Mouse (Mus musculus): ENCODE measurements at regions not wholly inside any gene's neighbourhood (a gene's known extent, or its start where the extent isn't known, plus 50 kb on each side); places are given as distances from the start of the nearest gene placed in this dataset.
A peak's percentile ranks its signal among the peaks of the same experiment; 100 is the strongest.

DNA sequence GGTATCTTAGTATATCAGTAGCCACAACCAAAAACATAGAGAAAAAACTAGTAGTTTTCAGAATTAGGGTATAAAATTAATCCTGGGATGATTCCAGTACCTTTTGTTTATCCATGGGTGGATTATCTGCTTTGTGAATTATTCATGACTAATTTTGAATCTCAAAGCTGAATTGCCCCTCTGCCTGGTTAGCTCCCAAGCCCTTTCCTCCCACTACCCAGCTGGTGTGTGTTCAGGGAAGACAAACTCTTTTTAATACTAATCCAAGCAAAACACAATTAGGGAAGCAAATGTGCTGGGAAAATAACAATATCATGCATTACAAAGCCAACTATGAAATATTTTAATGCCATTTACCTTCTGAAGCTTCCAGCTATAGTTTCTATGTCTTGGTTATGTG lies 347.4 kb downstream of the Gm43517 start:
- no peak for ATAC-seq (replicated peaks; ENCODE audit: low FRiP score, low TSS enrichment, poor library complexity, severe bottlenecking)

DNA sequence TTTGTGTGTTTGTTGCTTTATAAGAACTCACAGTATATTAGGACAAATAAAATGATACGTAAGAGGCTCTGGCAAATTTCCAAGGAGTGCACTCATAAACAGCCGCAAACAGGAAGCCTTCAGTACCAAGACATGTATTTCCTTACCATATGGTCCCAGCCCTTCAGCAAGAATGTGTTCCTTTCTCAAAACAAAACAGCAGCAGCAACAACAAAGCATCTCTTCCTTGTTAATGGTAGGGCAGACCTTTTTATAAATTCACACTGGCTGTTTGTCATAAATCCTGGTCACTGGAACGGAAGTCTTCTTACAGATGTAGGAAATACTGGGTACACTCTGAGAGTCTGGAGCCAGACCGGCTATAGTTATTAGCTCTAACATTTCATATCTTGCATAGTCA lies 352.1 kb downstream of the Gm43517 start:
- no peak for ATAC-seq (replicated peaks; ENCODE audit: low FRiP score, low TSS enrichment, poor library complexity, severe bottlenecking)

DNA sequence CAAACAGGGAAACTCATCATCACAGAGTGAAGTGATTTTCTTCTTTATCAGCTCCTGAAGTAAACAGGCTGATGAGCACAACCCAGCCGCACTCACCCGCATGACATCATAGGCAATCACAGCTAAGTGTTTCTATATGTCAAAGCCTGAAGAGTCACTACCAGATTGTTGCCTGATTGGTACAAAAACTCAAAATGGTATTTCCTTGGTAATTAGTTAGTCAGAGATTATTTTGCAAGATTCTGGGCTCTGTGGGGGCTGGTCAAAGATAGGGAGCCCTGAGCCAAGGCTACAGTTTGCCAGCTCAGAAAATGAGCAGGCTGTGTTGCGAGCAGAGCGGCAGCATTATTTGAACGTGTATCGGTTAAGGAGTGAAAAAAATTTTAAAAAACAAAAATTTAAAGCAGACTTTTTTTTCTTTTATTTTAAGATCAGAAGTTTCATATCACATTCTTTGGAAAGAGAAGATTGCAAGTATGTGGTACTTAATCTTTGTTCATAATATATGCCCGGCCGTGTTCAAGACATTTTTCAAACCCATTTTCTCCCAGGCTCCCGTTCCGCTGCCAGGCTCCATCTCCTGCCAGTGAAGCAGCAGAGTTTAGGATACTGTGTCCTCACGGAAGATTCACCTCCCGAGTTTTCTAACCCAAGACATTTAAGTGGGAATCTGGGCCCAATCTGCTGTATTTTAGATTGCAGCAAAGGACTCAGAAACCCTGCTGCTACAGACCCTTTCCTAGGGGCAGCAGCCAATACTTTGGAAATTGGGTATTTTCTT lies 355.2 kb downstream of the Gm43517 start:
- no peak for ATAC-seq (replicated peaks; ENCODE audit: low FRiP score, low TSS enrichment, poor library complexity, severe bottlenecking)

DNA sequence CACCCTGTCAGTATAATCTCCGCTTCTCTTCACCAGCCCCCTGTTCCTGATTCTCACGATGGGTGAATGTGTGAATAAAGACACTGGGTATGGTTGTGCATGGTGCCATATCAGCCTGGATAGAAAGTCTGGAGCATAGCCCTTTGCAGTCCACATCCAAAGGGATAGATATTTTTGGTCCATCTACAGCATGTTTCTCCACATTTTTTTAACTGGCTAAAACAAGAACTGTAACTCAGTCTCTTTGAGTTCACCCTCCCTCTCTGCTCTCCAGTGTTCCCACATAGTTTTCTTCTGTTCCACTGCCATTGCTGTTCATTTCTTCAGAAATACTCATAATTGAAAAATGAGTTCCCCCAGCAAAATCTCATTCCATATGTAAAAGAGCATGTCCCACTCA lies 358.4 kb downstream of the Gm43517 start:
- ATAC-seq (replicated peaks; ENCODE audit: low FRiP score, low TSS enrichment, poor library complexity, severe bottlenecking): no peak

DNA sequence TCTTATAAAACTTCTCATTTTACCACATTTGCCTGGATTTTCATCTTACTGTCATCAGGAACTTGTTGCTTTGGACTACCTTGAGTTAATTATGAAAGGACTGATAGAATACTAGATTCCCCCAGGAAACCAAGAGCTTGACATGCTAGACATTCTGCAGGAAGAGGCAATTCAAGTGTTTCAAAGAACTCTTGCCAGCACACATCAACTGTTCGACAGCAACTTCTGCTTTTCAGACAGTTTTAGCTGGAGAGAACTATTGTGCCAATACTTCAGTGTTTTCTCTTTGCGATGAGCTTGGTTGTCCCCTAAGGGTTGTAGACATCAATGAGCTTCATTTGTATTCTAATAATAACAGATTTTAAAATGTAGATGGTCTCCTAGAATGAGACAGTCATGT lies 362.1 kb downstream of the Gm43517 start:
- no peak for ATAC-seq (replicated peaks; ENCODE audit: low FRiP score, low TSS enrichment, poor library complexity, severe bottlenecking)

DNA sequence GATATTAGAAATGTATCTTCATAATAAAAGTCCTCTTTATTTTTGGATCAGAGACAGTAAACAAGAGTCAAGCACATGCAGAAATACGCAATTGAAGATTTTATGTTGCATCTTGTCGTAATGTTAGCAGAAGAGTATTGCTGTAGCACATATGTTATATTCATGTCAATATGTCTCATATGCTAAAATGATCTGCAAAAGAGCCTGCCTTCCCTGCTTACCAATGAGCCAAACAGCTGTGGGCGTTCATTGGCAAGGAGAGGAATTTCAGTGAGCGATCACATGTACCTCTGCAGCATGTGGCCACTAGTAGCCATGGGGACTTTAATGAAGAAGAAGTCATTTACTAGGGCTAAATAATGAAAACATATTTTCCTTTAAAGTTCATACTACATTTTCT lies 373.4 kb downstream of the Gm43517 start:
- no peak for ATAC-seq (replicated peaks; ENCODE audit: low FRiP score, low TSS enrichment, poor library complexity, severe bottlenecking)

DNA sequence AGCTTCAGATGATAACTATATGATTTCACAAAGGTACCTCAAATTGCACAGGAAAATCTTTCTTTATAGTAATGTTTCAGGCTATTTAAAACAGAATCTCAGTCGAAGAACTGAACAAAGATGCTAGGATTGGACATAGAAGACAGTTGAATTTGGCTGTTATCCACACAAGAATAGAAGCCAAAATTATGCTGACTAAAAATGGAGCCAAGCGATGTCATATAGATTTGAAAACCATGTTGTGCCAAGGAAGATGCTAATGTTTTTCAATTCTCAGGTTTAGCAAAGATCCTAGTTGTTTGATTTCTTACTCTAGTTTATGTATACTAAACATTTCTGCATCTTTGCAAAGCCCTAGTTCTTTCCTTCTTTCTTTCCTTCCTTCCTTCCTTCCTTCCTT lies 379.6 kb downstream of the Gm43517 start:
- no peak for ATAC-seq (replicated peaks; ENCODE audit: low FRiP score, low TSS enrichment, poor library complexity, severe bottlenecking)

DNA sequence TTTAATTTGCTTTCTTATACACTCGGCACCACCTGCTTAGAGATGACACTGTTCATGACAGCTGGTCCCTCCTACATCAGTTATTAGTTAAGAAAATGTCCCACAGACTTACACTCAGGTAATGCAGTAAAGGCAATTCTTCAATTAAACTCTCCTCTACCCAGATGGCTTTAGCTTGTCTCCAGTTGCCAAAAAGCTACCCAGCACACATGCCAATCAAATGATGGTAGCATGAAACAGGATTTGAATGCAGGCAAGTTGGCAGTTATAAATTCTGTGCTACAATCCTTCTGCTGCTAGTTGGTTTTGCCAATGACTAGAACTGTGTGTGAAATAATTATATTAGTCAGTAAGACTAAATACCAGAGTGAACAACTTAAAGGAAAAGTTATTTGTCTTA lies 423.4 kb downstream of the Gm43517 start:
- no peak for ATAC-seq (replicated peaks; ENCODE audit: low FRiP score, low TSS enrichment, poor library complexity, severe bottlenecking)

DNA sequence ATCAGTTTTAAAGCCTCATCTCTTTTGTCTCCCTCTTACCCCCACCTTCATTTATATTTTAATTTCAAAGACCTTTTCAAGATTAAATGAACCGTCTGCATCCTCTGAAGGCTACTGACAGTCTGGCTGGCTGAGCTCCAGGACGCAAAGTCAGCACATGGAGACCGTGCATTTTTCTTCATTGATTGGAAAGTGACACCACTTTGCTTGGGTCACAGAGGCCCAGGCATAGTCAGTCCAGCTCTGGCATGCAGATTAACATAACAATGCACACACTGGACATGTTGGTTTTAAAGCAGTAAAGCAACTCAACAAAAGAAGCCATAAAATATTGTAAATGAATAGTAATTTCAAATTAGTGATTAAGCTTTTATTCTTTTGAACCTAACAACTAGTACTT lies 429.7 kb downstream of the Gm43517 start:
- ATAC-seq (replicated peaks; ENCODE audit: low FRiP score, low TSS enrichment, poor library complexity, severe bottlenecking): no peak

DNA sequence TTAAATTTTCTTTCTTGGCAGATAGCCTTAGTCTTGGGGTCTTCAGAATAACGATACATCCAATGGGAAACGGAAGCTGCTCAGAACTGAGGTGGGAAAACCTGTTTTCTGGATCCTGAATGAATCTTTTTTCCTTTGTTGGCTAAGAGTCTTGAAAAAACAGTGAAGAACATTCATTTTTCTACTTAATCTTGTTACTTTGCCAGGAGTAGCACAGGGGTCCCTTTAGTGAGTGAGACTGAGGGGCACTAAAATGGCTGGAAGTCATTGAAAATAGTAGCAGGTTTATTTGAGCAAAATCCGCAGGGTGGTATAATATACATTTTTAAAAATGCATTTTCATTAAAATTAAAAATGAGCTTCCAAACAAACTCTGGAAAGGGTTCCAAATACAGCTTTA lies 442.8 kb downstream of the Gm43517 start:
- no peak for ATAC-seq (replicated peaks; ENCODE audit: low FRiP score, low TSS enrichment, poor library complexity, severe bottlenecking)

DNA sequence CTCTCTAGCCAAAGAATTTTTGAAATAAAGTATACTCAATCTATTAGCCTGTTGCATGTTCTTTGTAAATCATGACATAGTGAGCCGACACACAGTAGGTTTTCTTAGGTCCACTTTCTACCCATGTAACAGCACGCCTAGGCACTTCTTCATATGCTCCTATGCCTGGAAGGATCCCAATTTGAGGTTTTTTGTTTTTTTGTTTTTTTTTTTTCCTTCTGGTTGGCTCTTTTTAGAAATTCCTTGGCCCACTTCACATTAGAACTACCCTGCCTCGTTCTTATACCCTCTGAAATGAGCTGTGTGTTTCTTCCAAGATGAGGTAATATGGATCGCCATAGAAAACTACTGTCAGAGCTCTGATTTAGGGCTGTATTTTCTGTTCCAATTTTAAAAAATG lies 443.6 kb downstream of the Gm43517 start:
- ATAC-seq (replicated peaks; ENCODE audit: low FRiP score, low TSS enrichment, poor library complexity, severe bottlenecking): no peak

DNA sequence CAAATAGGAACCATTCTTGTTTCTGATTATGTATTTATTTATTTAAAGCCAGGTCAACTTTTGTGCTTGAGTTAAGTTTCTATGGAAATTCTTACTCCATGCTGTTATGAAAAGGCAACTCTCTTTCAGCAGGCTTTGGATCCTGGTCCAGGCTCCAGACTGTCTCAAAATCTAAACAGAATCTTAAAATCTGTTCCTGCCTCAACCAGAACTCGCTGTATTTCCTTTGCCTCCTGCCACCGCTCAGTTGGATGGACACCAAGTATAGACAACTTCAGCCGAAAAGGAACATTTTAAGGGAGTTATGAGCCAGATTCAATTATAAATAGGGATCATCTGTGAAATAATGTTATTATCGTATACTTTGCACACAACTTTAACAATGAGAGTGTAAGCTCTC lies 445.7 kb downstream of the Gm43517 start:
- no peak for ATAC-seq (replicated peaks; ENCODE audit: low FRiP score, low TSS enrichment, poor library complexity, severe bottlenecking)

DNA sequence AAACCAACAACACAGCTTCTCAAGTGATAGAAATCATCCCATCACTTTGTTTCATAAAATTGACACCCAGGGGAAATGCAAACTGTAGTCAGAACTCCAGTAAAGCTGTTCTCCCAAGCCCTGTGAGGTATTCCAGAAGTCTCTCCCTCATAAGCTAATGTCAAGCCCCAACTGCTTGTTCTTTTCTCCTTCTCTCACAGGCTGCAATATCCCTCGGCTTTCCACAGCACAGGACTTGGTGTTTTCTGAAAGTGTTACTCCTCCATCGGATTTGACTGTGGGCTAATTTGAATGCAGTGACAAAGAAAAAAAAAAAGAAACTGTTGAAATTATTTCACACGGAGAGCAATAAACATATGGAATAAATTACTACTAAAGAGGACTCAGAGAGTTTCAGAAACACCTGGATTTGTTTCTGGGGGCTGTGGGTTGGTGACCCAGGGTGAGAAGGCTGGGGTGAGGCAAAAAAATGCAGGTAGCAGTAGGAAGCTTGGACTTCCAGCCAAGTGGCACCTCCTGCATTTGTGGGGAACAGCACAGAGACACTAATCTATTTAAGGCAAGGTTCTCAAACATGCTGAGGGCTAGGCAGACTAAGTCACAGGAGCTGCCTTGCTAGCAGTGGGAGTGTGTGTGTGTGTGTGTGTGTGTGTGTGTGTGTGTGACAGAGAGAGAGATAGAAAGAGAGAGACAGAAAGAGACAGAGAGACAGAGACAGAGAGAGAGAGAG lies 447.3 kb downstream of the Gm43517 start:
- no peak for ATAC-seq (replicated peaks; ENCODE audit: low FRiP score, low TSS enrichment, poor library complexity, severe bottlenecking)

DNA sequence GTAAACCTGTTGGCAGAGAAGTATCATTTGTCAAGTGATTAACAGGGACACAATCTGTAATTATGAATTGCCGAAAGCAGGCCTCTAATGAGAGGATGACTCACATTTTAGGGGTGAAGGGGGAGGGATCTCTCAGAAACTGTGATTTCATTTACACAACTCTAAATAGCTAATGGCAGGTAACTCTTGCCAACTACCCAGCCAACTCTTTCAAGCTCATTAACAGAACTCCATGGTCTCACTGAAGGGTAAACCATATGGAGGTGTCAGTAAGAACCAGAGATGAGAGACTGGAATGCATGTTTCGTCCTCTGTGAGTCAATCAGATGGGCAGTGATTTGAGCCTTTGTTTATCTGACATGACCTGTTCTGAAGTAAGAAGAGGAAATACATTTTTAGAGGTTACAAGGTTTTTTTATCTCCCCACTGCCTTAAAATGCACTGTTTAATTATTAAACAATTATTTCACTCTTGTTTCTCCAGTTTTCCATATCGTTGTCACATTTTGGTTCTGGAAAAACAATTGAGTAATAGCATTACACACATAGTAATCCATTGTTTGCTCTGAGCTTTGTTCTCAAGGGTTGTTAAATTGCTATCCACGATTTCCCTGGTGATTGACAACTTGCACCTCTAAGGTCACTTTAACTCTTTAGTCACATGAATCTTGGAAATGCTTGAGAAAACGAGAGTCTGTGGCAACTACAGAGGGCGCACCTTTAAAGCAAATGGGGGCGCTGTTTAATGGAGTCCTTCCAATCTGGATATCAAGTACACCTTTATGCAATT lies 451.5 kb downstream of the Gm43517 start:
- ATAC-seq (replicated peaks; ENCODE audit: low FRiP score, low TSS enrichment, poor library complexity, severe bottlenecking): no peak

DNA sequence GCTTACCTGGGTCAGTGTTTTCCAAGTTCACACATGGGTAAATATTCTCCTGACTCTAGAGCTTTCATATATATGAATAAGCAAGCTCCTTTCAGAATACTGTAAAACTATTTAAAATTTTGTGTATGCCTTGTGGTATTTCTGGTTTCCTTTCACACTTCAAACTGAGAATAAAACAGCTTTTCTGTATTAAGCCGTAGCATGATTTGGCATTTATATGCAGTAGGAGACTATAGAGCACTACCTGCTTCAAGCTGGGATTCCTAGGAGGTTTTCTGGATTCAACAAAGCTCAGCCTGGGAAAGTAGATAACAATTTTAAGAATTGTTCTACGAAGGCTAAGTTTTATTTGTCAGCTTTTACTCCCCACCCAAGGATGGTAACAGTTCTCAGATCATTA lies 500.5 kb downstream of the Gm43517 start:
- no peak for ATAC-seq (replicated peaks; ENCODE audit: low FRiP score, low TSS enrichment, poor library complexity, severe bottlenecking)

DNA sequence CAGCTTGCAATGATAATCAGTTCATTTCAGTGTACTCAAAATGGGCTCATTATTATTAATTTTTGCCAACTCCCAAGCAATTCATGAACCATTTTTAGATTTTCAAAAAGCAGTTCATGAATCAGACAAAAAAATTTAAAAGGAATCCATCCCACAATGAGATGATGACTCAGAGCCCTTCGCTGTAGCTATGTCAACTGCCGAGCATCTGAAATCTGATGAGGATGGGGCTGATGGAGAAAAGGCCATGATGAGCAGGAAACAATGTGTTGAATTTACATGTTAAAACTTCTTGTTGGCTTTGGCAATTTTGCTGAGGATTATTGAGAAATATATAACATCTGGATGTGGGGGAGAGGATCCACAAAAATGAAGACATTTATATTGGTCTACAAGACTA lies 502.3 kb downstream of the Gm43517 start:
- no peak for ATAC-seq (replicated peaks; ENCODE audit: low FRiP score, low TSS enrichment, poor library complexity, severe bottlenecking)

DNA sequence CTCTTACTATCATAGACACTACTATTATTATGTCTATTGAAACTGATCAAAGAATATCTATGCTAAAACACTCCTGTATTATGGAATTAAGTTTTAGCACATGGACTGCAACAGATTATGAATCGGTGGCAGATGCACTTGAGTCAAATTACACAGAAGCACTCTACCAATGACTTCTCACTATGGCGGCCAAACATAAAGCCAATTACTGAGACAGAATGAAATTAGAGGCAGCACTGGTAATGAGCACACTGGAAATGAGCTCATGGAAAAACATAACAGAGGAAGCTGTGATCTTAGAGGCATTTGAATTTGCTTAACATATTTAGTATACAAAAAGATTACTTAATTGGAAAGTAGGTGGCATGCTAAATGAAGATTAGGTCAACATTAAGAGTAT lies 512.8 kb downstream of the Gm43517 start:
- ATAC-seq (replicated peaks; ENCODE audit: low FRiP score, low TSS enrichment, poor library complexity, severe bottlenecking): no peak

DNA sequence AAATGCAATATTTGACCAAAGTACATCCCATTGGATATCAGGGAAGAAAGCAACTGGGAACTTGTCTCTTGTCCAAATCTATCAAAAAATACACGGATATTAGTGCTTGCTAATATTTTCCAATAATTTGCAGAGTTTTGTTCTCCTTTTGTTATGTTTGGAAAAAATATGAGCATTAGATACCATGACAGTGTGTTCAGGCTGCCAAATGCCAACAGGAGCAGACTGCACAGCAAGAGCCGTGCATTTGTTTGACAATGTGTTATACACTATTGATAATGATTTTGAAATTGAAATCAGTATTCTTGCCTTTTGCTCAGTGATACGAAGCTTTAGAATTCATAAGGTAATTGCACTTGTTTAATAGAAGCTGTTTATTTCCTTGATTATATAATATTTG lies 530.7 kb downstream of the Gm43517 start:
- no peak for ATAC-seq (replicated peaks; ENCODE audit: low FRiP score, low TSS enrichment, poor library complexity, severe bottlenecking)

DNA sequence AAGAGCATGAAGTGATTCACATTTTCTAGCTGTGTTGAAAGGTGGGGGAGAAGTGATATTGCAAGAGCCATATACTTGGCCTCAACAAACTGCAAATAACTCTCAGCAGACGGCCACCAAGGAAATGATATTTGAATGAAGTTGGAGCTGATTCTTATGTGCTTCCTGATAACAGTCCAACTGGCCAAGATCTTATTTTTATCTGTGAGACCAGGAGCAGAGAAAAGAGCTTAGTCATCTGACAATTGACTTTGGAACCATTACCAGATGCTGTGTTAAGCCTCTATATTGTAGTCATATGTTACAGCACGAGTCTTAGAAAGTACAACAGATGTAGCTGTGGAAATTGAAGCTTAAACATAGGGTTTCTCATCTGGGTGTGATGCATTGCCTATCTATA lies 536.6 kb downstream of the Gm43517 start:
- peak; percentile 87 for ATAC-seq (replicated peaks; ENCODE audit: low FRiP score, low TSS enrichment, poor library complexity, severe bottlenecking)

DNA sequence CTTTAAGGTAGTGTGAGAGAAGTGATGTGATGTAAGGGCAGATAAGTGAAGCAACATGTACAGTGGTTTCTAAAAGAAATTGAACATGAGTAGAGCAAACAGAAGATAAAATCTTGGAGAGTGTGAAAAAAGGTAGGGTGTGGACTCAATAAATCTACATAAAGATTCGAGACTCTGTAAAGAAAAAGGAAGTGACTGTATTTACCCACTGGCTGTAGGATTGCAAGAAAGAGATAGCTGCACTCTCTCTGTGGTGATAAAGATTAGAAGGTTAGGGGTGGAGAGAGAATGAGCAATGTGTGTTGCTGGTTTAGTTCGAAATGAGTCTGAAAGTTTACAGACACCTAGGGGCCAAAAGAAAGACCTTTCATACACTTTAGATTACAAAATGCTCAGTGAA lies 555.8 kb downstream of the Gm43517 start:
- no peak for ATAC-seq (replicated peaks; ENCODE audit: low FRiP score, low TSS enrichment, poor library complexity, severe bottlenecking)

Data from megakaryocyte-erythroid progenitor cell, adult 5-6 weeks (primary cell).